ENCODE assay signal across 14 mouse cellular contexts in the genomic region with DNA sequence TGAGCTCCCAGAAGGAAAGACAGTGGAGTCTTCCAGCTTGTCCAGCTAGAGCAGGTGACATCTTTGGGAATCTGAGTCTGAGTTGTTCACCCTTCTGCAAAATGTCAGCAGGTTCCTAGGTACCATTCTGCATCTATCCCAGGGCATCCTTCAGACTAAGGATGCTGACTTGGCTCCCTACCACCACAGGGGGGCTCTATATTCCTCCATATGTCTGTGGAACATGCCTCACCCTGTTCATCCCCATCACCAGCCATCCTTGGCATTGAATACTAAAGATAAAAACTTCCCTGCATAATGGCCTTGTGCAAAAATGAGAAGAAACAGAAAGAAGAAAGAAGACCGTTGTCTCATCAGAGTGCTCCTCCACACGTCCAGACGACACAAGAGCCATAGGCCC. TPM values are rescaled to one million over a fixed set of nuclear protein-coding genes. Genes with fewer than 3 reads are reported as not detected.
A peak's percentile ranks its signal among the peaks of the same experiment; 100 is the strongest.
DNase-seq lines count a peak whose midpoint lies in the region; ATAC-seq and TF ChIP-seq lines count a peak whose summit lies in the region.
"Had no signal": no experiment of that assay in that cellular context is flagged by ENCODE, and none has a peak within 500 bp of the region (broad histone marks: within the 10 kb centered on the region; RNA-seq: fewer than 3 reads in every experiment).

No protein-coding gene starts in this region.

- peak; percentile 51 for DNase-seq in embryo, embryonic 10 days (ENCODE audit: low spot score)
- no peak for DNase-seq in embryo, embryonic 9.5 days (ENCODE audit: extremely low spot score)
- peak; percentile 59 for DNase-seq in lung, embryonic 14.5 days
- no peak for DNase-seq in lung, postnatal 14 days
- DNase-seq in midbrain, postnatal 0 days (ENCODE audit: low spot score) = peak; percentile 69
- DNase-seq in frontal cortex, postnatal 14 days (ENCODE audit: low spot score in 2 of 2) = no peak
- DNase-seq: gastrocnemius, postnatal 36 days; liver, postnatal 0 days; right cerebral cortex, postnatal 4 days had no signal

- H3K27ac ChIP-seq in lung, embryonic 14.5 days (ENCODE audit: low read depth) = no peak overlapping the region
- H3K27ac ChIP-seq in cortical plate, adult 2 months (ENCODE audit: insufficient read depth, low read length) = no peak overlapping the region
- no peak overlapping the region for H3K27ac ChIP-seq in midbrain, postnatal 0 days (ENCODE audit: low read depth, low read length)
- H3K27ac ChIP-seq: kidney, embryonic 15.5 days; limb, embryonic 12.5 days had no signal

- H3K36me3 ChIP-seq in lung, embryonic 14.5 days (ENCODE audit: insufficient read depth) = peaks cover under 1% of the 10 kb centered on the region; the same call in 1 of the 2 replicates
- H3K36me3 ChIP-seq in midbrain, postnatal 0 days (ENCODE audit: insufficient read depth, low read length) = peaks cover 7% of the 10 kb centered on the region; the same call in 1 of the 2 replicates
- H3K36me3 ChIP-seq: limb, embryonic 12.5 days had no signal

- 71% methylated on average over 3 of the region's 3 CpGs for WGBS in lung, embryonic 14.5 days
- 81% methylated on average over 3 of the region's 3 CpGs for WGBS in midbrain, postnatal 0 days

- H3K27me3 ChIP-seq in lung, embryonic 14.5 days (ENCODE audit: insufficient read depth, low read length) = no peaks in the 10 kb centered on the region
- H3K27me3 ChIP-seq in midbrain, postnatal 0 days (ENCODE audit: insufficient read depth, low read length) = no peaks in the 10 kb centered on the region
- H3K27me3 ChIP-seq: limb, embryonic 12.5 days had no signal

- TF ChIP-seq POLR2A in cortical plate, adult 2 months (IDR thresholded peaks at IDR 0.05; ENCODE audit: extremely low read depth, insufficient read depth, low read length) = no peak

- H3K4me2 ChIP-seq in lung, embryonic 14.5 days = no peak overlapping the region
- H3K4me2 ChIP-seq in midbrain, postnatal 0 days (ENCODE audit: low read depth, low read length, poor library complexity, severe bottlenecking) = no peak overlapping the region
- H3K4me2 ChIP-seq: kidney, embryonic 15.5 days; limb, embryonic 12.5 days had no signal

- ATAC-seq in lung, embryonic 14.5 days (ENCODE audit: insufficient read depth) = no peak
- no peak for ATAC-seq in midbrain, postnatal 0 days (ENCODE audit: low FRiP score)
- no peak for ATAC-seq in megakaryocyte-erythroid progenitor cell, adult 5-6 weeks (replicated peaks; ENCODE audit: low FRiP score, low TSS enrichment, poor library complexity, severe bottlenecking)
- ATAC-seq: liver, postnatal 0 days had no signal

- no peaks in the 10 kb centered on the region for H3K9me3 ChIP-seq in lung, embryonic 14.5 days (ENCODE audit: low read depth, low read length)
- no peaks in the 10 kb centered on the region for H3K9me3 ChIP-seq in midbrain, postnatal 0 days (ENCODE audit: low read length)
- H3K9me3 ChIP-seq: kidney, embryonic 15.5 days; limb, embryonic 12.5 days had no signal

- no peak overlapping the region for H3K4me3 ChIP-seq in lung, embryonic 14.5 days (ENCODE audit: low read depth, low read length)
- no peak overlapping the region for H3K4me3 ChIP-seq in cortical plate, adult 2 months (ENCODE audit: insufficient read depth, low read length)
- H3K4me3 ChIP-seq in midbrain, postnatal 0 days (ENCODE audit: low read depth, low read length) = no peak overlapping the region
- H3K4me3 ChIP-seq: kidney, embryonic 15.5 days; limb, embryonic 12.5 days; megakaryocyte, embryonic 14.5 days had no signal

- no peaks in the 10 kb centered on the region for H3K4me1 ChIP-seq in lung, embryonic 14.5 days (ENCODE audit: insufficient read depth)
- no peaks in the 10 kb centered on the region for H3K4me1 ChIP-seq in cortical plate, adult 2 months (ENCODE audit: control insufficient read depth, insufficient read depth, low read length)
- no peaks in the 10 kb centered on the region for H3K4me1 ChIP-seq in midbrain, postnatal 0 days (ENCODE audit: insufficient read depth, low read length)
- H3K4me1 ChIP-seq: kidney, embryonic 15.5 days; limb, embryonic 12.5 days had no signal

- H3K9ac ChIP-seq in lung, embryonic 14.5 days = no peak overlapping the region
- no peak overlapping the region for H3K9ac ChIP-seq in midbrain, postnatal 0 days (replicated peaks; ENCODE audit: low read length, poor library complexity, severe bottlenecking)
- H3K9ac ChIP-seq: kidney, embryonic 15.5 days; limb, embryonic 12.5 days; liver, postnatal 0 days had no signal

- TF ChIP-seq CTCF in lung, embryonic 14.5 days (IDR thresholded peaks at IDR 0.05; ENCODE audit: low read depth) = peak; percentile 56
- peak; percentile 41 for TF ChIP-seq CTCF in cortical plate, adult 2 months (IDR thresholded peaks at IDR 0.05; ENCODE audit: extremely low read depth, insufficient read depth, low read length)
- peak; percentile 73 for TF ChIP-seq CTCF in midbrain, postnatal 0 days (IDR thresholded peaks at IDR 0.05)

RNA-seq across cellular contexts. Expression of a gene that starts 7.2 kb away (rescaled TPM):
- 12.8 and 13.4 TPM in 2 replicates for polyA plus RNA-seq in lung, embryonic 14.5 days (2014; fragmentation: Nextera tagmentation; extraction: Ambion mirVana)
- 2.4 TPM in 2 replicates for polyA plus RNA-seq in cortical plate, adult 2 months (2012; rRNA removed)
- 2.3 and 2.6 TPM in 2 replicates for total RNA-seq in midbrain, postnatal 0 days (2014; rRNA removed)
- 2.4 and 3.4 TPM in 2 replicates for polyA plus RNA-seq in midbrain, postnatal 0 days (2015; fragmentation: Nextera tagmentation; extraction: Ambion mirVana)
- total RNA-seq in megakaryocyte-erythroid progenitor cell, adult 5-6 weeks (2014; fragmentation: Nextera tagmentation) = 10.1 and 10.5 TPM in 2 replicates
- total RNA-seq in megakaryocyte-erythroid progenitor cell, adult 5-6 weeks (2017) = 5.3 and 9.2 TPM in 2 replicates

RNA-seq across cellular contexts. Expression of a gene that starts 36.0 kb away (rescaled TPM):
- 42.7 and 47.6 TPM in 2 replicates for polyA plus RNA-seq in lung, embryonic 14.5 days (2014; fragmentation: Nextera tagmentation; extraction: Ambion mirVana)
- polyA plus RNA-seq in cortical plate, adult 2 months (2012; rRNA removed) = 36.3 and 37.2 TPM in 2 replicates
- 30.4 and 36.0 TPM in 2 replicates for total RNA-seq in midbrain, postnatal 0 days (2014; rRNA removed)
- 12.2 and 14.3 TPM in 2 replicates for polyA plus RNA-seq in midbrain, postnatal 0 days (2015; fragmentation: Nextera tagmentation; extraction: Ambion mirVana)
- 69.2 and 98.4 TPM in 2 replicates for total RNA-seq in megakaryocyte-erythroid progenitor cell, adult 5-6 weeks (2014; fragmentation: Nextera tagmentation)
- 77.3 and 106 TPM in 2 replicates for total RNA-seq in megakaryocyte-erythroid progenitor cell, adult 5-6 weeks (2017)

Comparison
In these comparisons a context has a peak if more than half of its experiments do, and no peak if none do; other contexts are left out.
1. DNase-seq: peak in embryo, embryonic 10 days (single experiment), lung, embryonic 14.5 days (single experiment) and midbrain, postnatal 0 days (single experiment); none in embryo, embryonic 9.5 days (single experiment), lung, postnatal 14 days (single experiment) and frontal cortex, postnatal 14 days (0 of 2).
2. Peak in every context shown above with its lines, with median percentiles within 50 percentile points of each other: CTCF ChIP-seq.